Mouse (Mus musculus) testis, adult 2 months (tissue): ENCODE data around the gene Ltbp4. TPM values are rescaled to one million over a fixed set of nuclear protein-coding genes. Genes with fewer than 3 reads are reported as not detected.
A peak's percentile ranks its signal among the peaks of the same experiment; 100 is the strongest.

Source experiments
- H3K27ac ChIP-seq: fragments of 200-500 bp; 2 replicates; pipeline ENCODE4 v1.5.1; 2012; ENCODE audit warnings: low read depth, low read length; ENCODE audit not compliant: control insufficient read depth, insufficient read depth
- H3K27me3 ChIP-seq: fragments of 200-500 bp; 2 replicates; pipeline ENCODE4 v1.6.1; 2012; ENCODE audit warnings: mild to moderate bottlenecking, low read length, moderate library complexity; ENCODE audit not compliant: control insufficient read depth, insufficient read depth
- H3K36me3 ChIP-seq: fragments of 200-500 bp; 2 replicates; pipeline ENCODE4 v1.6.1; 2012; ENCODE audit warnings: mild to moderate bottlenecking, low read length; ENCODE audit not compliant: control insufficient read depth, insufficient read depth
- H3K4me1 ChIP-seq: fragments of 200-500 bp; 2 replicates; pipeline ENCODE4 v1.6.1; 2012; ENCODE audit warnings: low read length; ENCODE audit not compliant: control insufficient read depth, insufficient read depth
- H3K4me3 ChIP-seq: fragments of 200-500 bp; 2 replicates; pipeline ENCODE4 v1.5.1; 2012; ENCODE audit warnings: low read depth, mild to moderate bottlenecking, low read length, moderate library complexity, mixed read lengths; ENCODE audit not compliant: control insufficient read depth
- CTCF ChIP-seq: fragments of 200-500 bp; IDR thresholded peaks from 2 replicates; pipeline ENCODE4 v1.5.1; 2012; ENCODE audit warnings: low read depth, mild to moderate bottlenecking, inconsistent platforms, low read length, moderate library complexity; ENCODE audit not compliant: control insufficient read depth, insufficient read depth, insufficient replicate concordance
- POLR2A ChIP-seq: fragments of 200-500 bp; IDR thresholded peaks from 2 replicates; pipeline ENCODE4 v1.6.1; 2012; ENCODE audit warnings: low read depth, mild to moderate bottlenecking, inconsistent platforms, low read length, moderate library complexity; ENCODE audit not compliant: control insufficient read depth
- polyA plus RNA-seq: library from polyadenylated mRNA; depleted of rRNA; stranded (reverse); fragments of >200 nt; gene quantifications from 2 replicates; pipeline ENCODE4 v1.2.3, GENCODE M21; 2012

The Ltbp4 gene
- polyA plus RNA-seq, 1 experiment, result 26.1 TPM

GRCm38 (mm10) chr7:27335928-27336823, 1.3 kb downstream of the Ltbp4 start:
- Histone ChIP-seq H3K4me3 (no peak overlapping the region; the same call in 1 of the 2 replicates), H3K27me3 (peaks cover 2% of the 10 kb centered on the region), H3K27ac (no peak overlapping the region), H3K4me1 (peaks cover 15% of the 10 kb centered on the region), H3K36me3 (no peaks in the 10 kb centered on the region)
- TF ChIP-seq CTCF (peak; percentile 98), POLR2A (no peak)

- TF ChIP-seq POLR2A, result no peak
- TF ChIP-seq CTCF, result no peak
- Histone ChIP-seq H3K27ac (no peak overlapping the region), H3K4me1 (peaks cover 20% of the 10 kb centered on the region), H3K4me3 (no peak overlapping the region), H3K27me3 (peaks cover 2% of the 10 kb centered on the region), H3K36me3 (no peaks in the 10 kb centered on the region)
Observed at GRCm38 (mm10) chr7:27335011-27335720, 2.3 kb downstream of the Ltbp4 start.

- TF ChIP-seq POLR2A, result no peak
- no peak overlapping the region for H3K27ac ChIP-seq
- H3K27me3 ChIP-seq, result peaks cover 3% of the 10 kb centered on the region
- H3K4me1 ChIP-seq, result peaks cover 26% of the 10 kb centered on the region
- H3K36me3 ChIP-seq, result no peaks in the 10 kb centered on the region
- H3K4me3 ChIP-seq, result no peak overlapping the region
Observed at GRCm38 (mm10) chr7:27334405-27334911, 3.0 kb downstream of the Ltbp4 start.

GRCm38 (mm10) chr7:27333316-27333941, 4.1 kb downstream of the Ltbp4 start:
- Histone ChIP-seq H3K36me3 (no peaks in the 10 kb centered on the region), H3K4me1 (peaks cover 28% of the 10 kb centered on the region), H3K4me3 (peak overlapping the region; percentile 60), H3K27me3 (peaks cover 5% of the 10 kb centered on the region), H3K27ac (peak overlapping the region; percentile 39; the same call in 1 of the 2 replicates)
- TF ChIP-seq CTCF, result no peak
- TF ChIP-seq POLR2A, result no peak

- Histone ChIP-seq H3K27ac (peak overlapping the region; percentile 39), H3K27me3 (peaks cover 5% of the 10 kb centered on the region), H3K4me3 (peak overlapping the region; percentile 60), H3K4me1 (peaks cover 28% of the 10 kb centered on the region), H3K36me3 (no peaks in the 10 kb centered on the region)
- TF ChIP-seq POLR2A (no peak), CTCF (peak; percentile 61; the same call in 1 of the 2 replicates)
Observed at GRCm38 (mm10) chr7:27332353-27333199, 4.9 kb downstream of the Ltbp4 start.

- peak overlapping the region; percentile 59 for H3K27ac ChIP-seq
Observed at GRCm38 (mm10) chr7:27331854-27332253, 5.6 kb downstream of the Ltbp4 start.

More at GRCm38 (mm10) chr7:27331854-27332253, 5.6 kb downstream of the Ltbp4 start:
- H3K27me3 ChIP-seq, result peaks cover 5% of the 10 kb centered on the region
- H3K4me1 ChIP-seq, result peaks cover 26% of the 10 kb centered on the region
- H3K4me3 ChIP-seq, result no peak overlapping the region
- no peaks in the 10 kb centered on the region for H3K36me3 ChIP-seq
- TF ChIP-seq POLR2A (no peak), CTCF (no peak)
